Mouse (Mus musculus) intestine, postnatal 0 days (tissue): ENCODE results near the gene Chrne. TPM values are rescaled to one million over a fixed set of nuclear protein-coding genes. Genes with fewer than 3 reads are reported as not detected.

ENCODE experiments used
- ATAC-seq: fragments of 200-750 bp; cut with Nextera tagmentation; 2 replicates; pipeline ENCODE4 v1.8.0; 2017; ENCODE audit warnings: mild to moderate bottlenecking, moderate TSS enrichment, moderate library complexity
- H3K27ac ChIP-seq: fragments of 300-500 bp; sonication (generic); 2 replicates; pipeline ENCODE4 v1.5.1; 2014; ENCODE audit warnings: mild to moderate bottlenecking, low read depth, low read length, moderate library complexity
- H3K27me3 ChIP-seq: fragments of 300-500 bp; sonication (generic); replicated peaks from 2 replicates; pipeline ENCODE4 v1.6.1; 2014; ENCODE audit warnings: low read length, mixed read lengths; ENCODE audit not compliant: control insufficient read depth, insufficient read depth
- H3K36me3 ChIP-seq: fragments of 300-500 bp; sonication (generic); 2 replicates; pipeline ENCODE4 v1.6.1; 2014; ENCODE audit warnings: mild to moderate bottlenecking, moderate library complexity; ENCODE audit not compliant: control insufficient read depth, insufficient read depth
- H3K4me1 ChIP-seq: fragments of 300-500 bp; sonication (generic); replicated peaks from 2 replicates; pipeline ENCODE4 v1.6.1; 2014; ENCODE audit warnings: antibody characterized with exemption, low read length, mixed read lengths; ENCODE audit not compliant: control insufficient read depth, insufficient read depth
- H3K4me2 ChIP-seq: fragments of 300-500 bp; sonication (generic); replicated peaks from 2 replicates; pipeline ENCODE4 v1.6.1; 2014; ENCODE audit warnings: low read depth, mild to moderate bottlenecking, moderate library complexity
- H3K4me3 ChIP-seq: fragments of 300-500 bp; sonication (generic); 2 replicates; pipeline ENCODE4 v1.5.1; 2014; ENCODE audit warnings: low read depth, low read length
- H3K9ac ChIP-seq: fragments of 300-500 bp; sonication (generic); 2 replicates; pipeline ENCODE4 v1.6.1; 2014; ENCODE audit warnings: mild to moderate bottlenecking, low read depth, low read length
- H3K9me3 ChIP-seq: fragments of 300-500 bp; sonication (generic); 2 replicates; pipeline ENCODE4 v1.6.1; 2016; ENCODE audit warnings: mixed run types; ENCODE audit not compliant: control insufficient read depth
- CTCF ChIP-seq: sonication (generic); IDR thresholded peaks from 2 replicates; pipeline ENCODE4 v1.5.1; 2016; ENCODE audit warnings: low read depth, mild to moderate bottlenecking, control low read depth, antibody characterized with exemption, moderate library complexity
- WGBS: fragments of 180-500 bp; shearing (Covaris S2); extraction: QIAGEN DNeasy Blood & Tissue Kit; methylation state at CpG from one replicate; pipeline ENCODE4 v1.1.7; 2014; 5-methylcytosine and 5-hydroxymethylcytosine counted together
- polyA plus RNA-seq: library from polyadenylated mRNA; unstranded; fragments of >200 nt; fragmentation: Nextera tagmentation; extraction: Ambion mirVana; gene quantifications from 2 replicates; pipeline ENCODE4 v1.2.1, GENCODE M21; 2015

Chrne gene
- polyA plus RNA-seq, 1 experiment from 2014 or later: 0.12 TPM

GRCm38 (mm10) chr11:70652884-70653344, 33.9 kb upstream of the Chrne start:
- H3K4me1 ChIP-seq: peaks cover 15% of the 10 kb centered on the region
- 20% methylated on average over 6 of the region's 6 CpGs for WGBS
- ATAC-seq: no peak

GRCm38 (mm10) chr11:70652029-70652883, 33.2 kb upstream of the Chrne start:
- H3K4me3 ChIP-seq: peak overlapping the region; percentile 100
- TF ChIP-seq CTCF: no peak
- H3K4me2 ChIP-seq: peak overlapping the region; percentile 91
- no peaks in the 10 kb centered on the region for H3K9me3 ChIP-seq
- peak overlapping the region; percentile 22 for H3K27ac ChIP-seq
- H3K4me1 ChIP-seq: peaks cover 15% of the 10 kb centered on the region
- ATAC-seq: no peak
- peak overlapping the region; percentile 99 for H3K9ac ChIP-seq
- peaks cover 30% of the 10 kb centered on the region for H3K36me3 ChIP-seq
- WGBS: 29% methylated on average over 12 of the region's 12 CpGs
- no peaks in the 10 kb centered on the region for H3K27me3 ChIP-seq

More at GRCm38 (mm10) chr11:70652884-70653344, 33.9 kb upstream of the Chrne start:
- Histone ChIP-seq H3K36me3 (peaks cover 30% of the 10 kb centered on the region), H3K4me2 (peak overlapping the region; percentile 91), H3K27ac (peak overlapping the region; percentile 22), H3K4me3 (peak overlapping the region; percentile 100), H3K9ac (peak overlapping the region; percentile 99), H3K9me3 (no peaks in the 10 kb centered on the region), H3K27me3 (no peaks in the 10 kb centered on the region)
- no peak for TF ChIP-seq CTCF

GRCm38 (mm10) chr11:70651391-70651790, 32.4 kb upstream of the Chrne start:
- peaks cover 11% of the 10 kb centered on the region for H3K4me1 ChIP-seq
- no peak for TF ChIP-seq CTCF
- peak overlapping the region; percentile 91 for H3K4me2 ChIP-seq
- H3K27me3 ChIP-seq: no peaks in the 10 kb centered on the region
- ATAC-seq: no peak
- WGBS: 29% methylated on average over 2 of the region's 2 CpGs
- H3K9ac ChIP-seq: no peak overlapping the region
- no peaks in the 10 kb centered on the region for H3K9me3 ChIP-seq
- no peak overlapping the region for H3K27ac ChIP-seq
- H3K36me3 ChIP-seq: peaks cover 30% of the 10 kb centered on the region
- H3K4me3 ChIP-seq: no peak overlapping the region

GRCm38 (mm10) chr11:70650322-70651175, 31.5 kb upstream of the Chrne start:
- Histone ChIP-seq H3K9ac (no peak overlapping the region), H3K27me3 (no peaks in the 10 kb centered on the region), H3K27ac (peak overlapping the region; percentile 60; the same call in 1 of the 2 replicates), H3K4me2 (peak overlapping the region; percentile 91), H3K4me3 (no peak overlapping the region), H3K4me1 (peaks cover 8% of the 10 kb centered on the region; the same call in 1 of the 2 replicates), H3K36me3 (peaks cover 30% of the 10 kb centered on the region), H3K9me3 (no peaks in the 10 kb centered on the region)
- TF ChIP-seq CTCF: no peak
- no peak for ATAC-seq
- 45% methylated on average over 12 of the region's 12 CpGs for WGBS

GRCm38 (mm10) chr11:70649185-70649734, 30.2 kb upstream of the Chrne start:
- no peak overlapping the region for H3K4me3 ChIP-seq
- no peak for TF ChIP-seq CTCF
- peak overlapping the region; percentile 91 for H3K4me2 ChIP-seq
- peak overlapping the region; percentile 60 for H3K27ac ChIP-seq
- H3K9ac ChIP-seq: 0 out of 2 replicates have a peak overlapping the region, but pooled peaks have one; percentile 1
- ATAC-seq: no peak
- H3K36me3 ChIP-seq: peaks cover 39% of the 10 kb centered on the region
- H3K4me1 ChIP-seq: peaks cover 8% of the 10 kb centered on the region; the same call in 1 of the 2 replicates
- H3K27me3 ChIP-seq: no peaks in the 10 kb centered on the region
- H3K9me3 ChIP-seq: no peaks in the 10 kb centered on the region
- 57% methylated on average over 8 of the region's 8 CpGs for WGBS
